Mouse (Mus musculus): ENCODE results near the gene Cfap97d1. TPM values are rescaled to one million over a fixed set of nuclear protein-coding genes. Genes with fewer than 3 reads are reported as not detected.

The Cfap97d1 gene
- polyA plus RNA-seq, 1 experiment from 2014 or later: not detected

DNA sequence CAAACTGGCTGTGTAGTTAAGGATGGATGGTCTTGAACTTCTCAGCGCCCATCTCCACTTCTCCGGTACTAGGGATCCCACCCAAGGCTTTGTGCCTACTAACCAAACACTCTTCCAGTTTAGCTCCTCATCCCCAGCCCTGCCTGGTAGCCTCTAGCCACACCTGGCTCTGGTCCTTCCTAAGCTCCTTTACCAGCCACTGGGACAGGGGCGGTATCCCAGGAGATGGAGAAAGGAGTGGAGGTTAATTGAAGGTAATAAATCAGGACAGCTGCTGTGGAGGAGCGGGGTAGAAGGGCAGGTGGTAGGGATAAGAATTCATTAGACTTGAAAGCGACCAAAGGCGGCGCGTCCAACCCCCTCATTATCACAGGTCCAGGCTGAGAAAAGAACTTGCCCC is 19.4 kb upstream of the Cfap97d1 start:
- no peaks in the 10 kb centered on the region for H3K9me3 ChIP-seq
- peaks cover 90% of the 10 kb centered on the region for H3K27me3 ChIP-seq (ENCODE audit: poor library complexity, severe bottlenecking)
- no peaks in the 10 kb centered on the region for H3K36me3 ChIP-seq (replicated peaks)
- peaks cover 68% of the 10 kb centered on the region for H3K4me1 ChIP-seq
- WGBS: 5% methylated on average over 8 of the region's 8 CpGs
- H3K4me3 ChIP-seq: peak overlapping the region; percentile 69
- H3K27ac ChIP-seq: no peak overlapping the region
- DNase-seq (ENCODE audit: extremely low spot score, low spot score): no peak

GRCm38 (mm10) chr11:101965553-101965952 is 18.5 kb upstream of the Cfap97d1 start:
- Histone ChIP-seq H3K9me3 (no peaks in the 10 kb centered on the region), H3K4me3 (no peak overlapping the region), H3K27ac (0 out of 2 replicates have a peak overlapping the region, but pooled peaks have one; percentile 15), H3K4me1 (peaks cover 68% of the 10 kb centered on the region), H3K27me3 (ENCODE audit: poor library complexity, severe bottlenecking) (peaks cover 81% of the 10 kb centered on the region), H3K36me3 (replicated peaks) (no peaks in the 10 kb centered on the region)
- WGBS: 6% methylated on average over 2 of the region's 2 CpGs
- no peak for DNase-seq (ENCODE audit: extremely low spot score, low spot score)

DNA sequence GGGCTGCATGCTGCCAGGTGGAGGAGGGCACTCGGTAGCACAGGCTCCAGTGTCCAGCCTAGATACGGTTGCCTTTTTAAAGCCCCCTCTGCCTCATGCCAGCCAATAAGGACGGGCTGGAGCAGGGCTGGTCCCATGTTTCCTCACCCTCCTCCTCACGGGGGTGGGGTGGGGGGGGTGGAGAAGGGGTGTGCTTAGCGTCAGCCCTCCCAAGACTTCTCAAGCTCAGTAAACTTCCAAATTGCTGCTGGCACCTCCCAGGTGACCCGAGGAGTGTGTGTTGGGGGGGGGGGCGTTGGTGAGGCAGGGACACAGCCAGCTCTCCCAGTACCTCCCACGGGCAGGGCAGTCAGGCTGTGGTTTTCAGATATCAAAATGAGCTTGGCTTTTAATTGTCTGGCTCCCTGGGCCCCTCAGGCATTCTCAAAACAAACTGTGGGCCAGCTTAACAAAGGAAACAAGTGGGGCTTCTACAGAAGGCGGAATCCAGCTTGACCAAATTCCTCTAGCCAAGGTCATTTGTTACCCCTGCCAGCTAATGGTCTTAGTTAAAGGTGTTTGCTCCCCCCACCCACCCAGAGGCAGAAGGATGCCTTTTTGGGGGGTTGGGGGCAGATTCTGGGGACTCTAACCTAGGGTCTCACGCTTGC is 17.0 kb upstream of the Cfap97d1 start, which contains the start of gene Sost:
Sost (minus strand) TSS at position 51 of the 650 bp plus-strand sequence.
- Histone ChIP-seq H3K27ac (peak within 1 kb of the TSS; percentile 15), H3K9me3 (no peaks in the 10 kb centered on the region), H3K27me3 (ENCODE audit: poor library complexity, severe bottlenecking) (peaks cover 66% of the 10 kb centered on the region), H3K4me3 (no peak within 1 kb of the TSS; the same call in 1 of the 2 replicates), H3K4me1 (peaks cover 66% of the 10 kb centered on the region), H3K36me3 (replicated peaks) (no peaks in the 10 kb centered on the region)
- 23% methylated on average over 10 of the region's 10 CpGs for WGBS
- no peak for DNase-seq (ENCODE audit: extremely low spot score, low spot score)

- Histone ChIP-seq H3K4me3 (peak overlapping the region; percentile 14; the same call in 1 of the 2 replicates), H3K27ac (peak overlapping the region; percentile 51), H3K4me1 (peaks cover 55% of the 10 kb centered on the region), H3K9me3 (no peaks in the 10 kb centered on the region), H3K27me3 (ENCODE audit: poor library complexity, severe bottlenecking) (peaks cover 54% of the 10 kb centered on the region), H3K36me3 (replicated peaks) (no peaks in the 10 kb centered on the region)
- 11% methylated on average over 7 of the region's 7 CpGs for WGBS
- no peak for DNase-seq (ENCODE audit: extremely low spot score, low spot score)
Observed at GRCm38 (mm10) chr11:101968311-101968710, 15.8 kb upstream of the Cfap97d1 start.

- Histone ChIP-seq H3K36me3 (replicated peaks) (no peaks in the 10 kb centered on the region), H3K9me3 (no peaks in the 10 kb centered on the region), H3K4me3 (peak overlapping the region; percentile 14; the same call in 1 of the 2 replicates), H3K27me3 (ENCODE audit: poor library complexity, severe bottlenecking) (peaks cover 49% of the 10 kb centered on the region), H3K4me1 (peaks cover 50% of the 10 kb centered on the region), H3K27ac (peak overlapping the region; percentile 51)
- peak; percentile 83 for DNase-seq (ENCODE audit: extremely low spot score, low spot score)
- 0% methylated on average over 5 of the region's 5 CpGs for WGBS
Observed at GRCm38 (mm10) chr11:101968791-101969190, 15.3 kb upstream of the Cfap97d1 start.

DNA sequence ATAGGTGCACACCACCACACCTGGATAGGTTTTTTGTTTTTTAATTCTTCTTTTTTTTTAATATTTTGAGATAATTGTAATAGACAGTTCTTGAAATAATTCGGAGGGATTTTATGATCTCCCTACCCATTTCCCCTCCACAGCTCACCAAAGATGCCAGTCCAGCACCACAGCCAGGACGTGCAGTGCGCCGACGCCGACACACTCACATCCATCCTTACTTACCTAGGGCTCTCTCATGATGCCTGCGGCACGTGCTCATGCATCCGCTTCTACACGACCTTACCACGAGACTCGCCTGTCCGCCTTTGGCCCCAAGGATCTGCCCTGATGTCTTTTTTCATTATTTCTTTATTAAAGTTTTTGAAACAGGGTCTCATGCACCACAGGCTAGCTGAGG is 14.2 kb upstream of the Cfap97d1 start:
- WGBS: 84% methylated on average over 13 of the region's 13 CpGs
- H3K27me3 ChIP-seq (ENCODE audit: poor library complexity, severe bottlenecking): peaks cover 39% of the 10 kb centered on the region
- DNase-seq (ENCODE audit: extremely low spot score, low spot score): no peak
- H3K4me1 ChIP-seq: peaks cover 46% of the 10 kb centered on the region
- peaks cover 7% of the 10 kb centered on the region for H3K36me3 ChIP-seq (replicated peaks)
- no peaks in the 10 kb centered on the region for H3K9me3 ChIP-seq
- no peak overlapping the region for H3K4me3 ChIP-seq
- no peak overlapping the region for H3K27ac ChIP-seq

DNA sequence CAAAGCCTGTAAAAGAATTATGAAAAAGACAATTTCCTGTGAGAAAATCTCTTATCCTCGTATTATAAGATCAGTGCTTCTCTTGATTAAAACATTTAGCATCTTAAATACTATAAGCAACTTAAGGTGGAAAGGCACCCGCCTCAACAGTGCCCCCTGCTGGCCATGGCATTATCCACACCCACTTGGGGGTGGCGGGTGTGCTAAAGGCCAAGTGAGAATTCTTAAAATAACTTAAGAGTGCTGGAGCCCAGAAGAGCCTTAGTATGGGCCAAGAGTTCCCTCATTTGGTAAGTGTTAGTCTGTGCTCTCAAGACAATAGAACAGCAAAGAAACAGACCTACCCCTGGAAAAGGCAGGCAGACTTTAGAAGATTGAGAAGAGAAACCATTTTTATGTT is 12.7 kb upstream of the Cfap97d1 start:
- H3K9me3 ChIP-seq: no peaks in the 10 kb centered on the region
- no peak for DNase-seq (ENCODE audit: extremely low spot score, low spot score)
- 45% methylated on average over 3 of the region's 3 CpGs for WGBS

DNA sequence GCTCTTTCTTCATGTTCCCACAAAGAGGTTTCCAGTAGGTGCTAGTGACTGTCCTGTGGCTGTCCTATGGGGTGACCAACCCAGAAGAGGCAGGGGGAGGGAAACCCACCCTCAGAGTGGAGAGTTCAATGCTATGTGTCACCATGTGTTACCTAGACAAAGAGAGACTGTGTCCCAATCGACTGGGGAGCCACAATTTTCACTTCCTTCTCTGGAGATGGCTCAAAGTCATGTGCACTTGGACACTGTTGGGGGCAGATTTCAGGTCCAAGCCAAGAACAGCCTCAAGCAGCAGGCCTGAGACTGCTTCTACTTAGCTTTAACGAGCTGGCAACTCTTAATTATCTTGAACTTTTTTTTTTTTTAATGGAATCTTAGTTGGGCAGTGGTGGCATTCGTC is 12.0 kb upstream of the Cfap97d1 start:
- Histone ChIP-seq H3K27me3 (ENCODE audit: poor library complexity, severe bottlenecking) (peaks cover 16% of the 10 kb centered on the region), H3K27ac (no peak overlapping the region), H3K36me3 (replicated peaks) (peaks cover 16% of the 10 kb centered on the region), H3K4me3 (no peak overlapping the region), H3K4me1 (peaks cover 23% of the 10 kb centered on the region), H3K9me3 (no peaks in the 10 kb centered on the region)
- WGBS: 84% methylated on average over 3 of the region's 3 CpGs
- DNase-seq (ENCODE audit: extremely low spot score, low spot score): no peak

More for the DNA sequence above, 12.7 kb upstream of the Cfap97d1 start:
- H3K4me3 ChIP-seq: no peak overlapping the region
- no peak overlapping the region for H3K27ac ChIP-seq
- peaks cover 30% of the 10 kb centered on the region for H3K4me1 ChIP-seq
- peaks cover 23% of the 10 kb centered on the region for H3K27me3 ChIP-seq (ENCODE audit: poor library complexity, severe bottlenecking)
- H3K36me3 ChIP-seq (replicated peaks): peaks cover 9% of the 10 kb centered on the region

DNA sequence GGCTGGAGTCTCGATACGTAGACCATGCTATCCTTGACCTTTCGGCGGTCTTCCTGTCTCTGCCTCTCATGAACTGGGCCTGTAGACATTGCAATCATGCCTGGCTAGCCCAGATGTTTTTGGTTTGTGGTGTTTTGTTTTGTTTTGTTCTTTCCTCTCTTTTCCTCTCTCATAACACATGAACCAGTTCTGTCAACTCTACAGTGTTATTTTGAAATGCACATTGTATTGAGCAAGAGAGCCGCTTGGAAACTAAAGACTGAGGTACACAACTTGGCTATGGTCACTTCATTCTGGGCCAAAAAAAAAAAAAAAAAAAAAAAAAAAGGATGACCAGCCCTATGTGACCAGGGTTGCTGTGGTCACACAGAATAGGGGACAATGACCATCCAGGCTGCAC is 11.4 kb upstream of the Cfap97d1 start:
- no peak for DNase-seq (ENCODE audit: extremely low spot score, low spot score)
- 95% methylated on average over 5 of the region's 5 CpGs for WGBS

DNA sequence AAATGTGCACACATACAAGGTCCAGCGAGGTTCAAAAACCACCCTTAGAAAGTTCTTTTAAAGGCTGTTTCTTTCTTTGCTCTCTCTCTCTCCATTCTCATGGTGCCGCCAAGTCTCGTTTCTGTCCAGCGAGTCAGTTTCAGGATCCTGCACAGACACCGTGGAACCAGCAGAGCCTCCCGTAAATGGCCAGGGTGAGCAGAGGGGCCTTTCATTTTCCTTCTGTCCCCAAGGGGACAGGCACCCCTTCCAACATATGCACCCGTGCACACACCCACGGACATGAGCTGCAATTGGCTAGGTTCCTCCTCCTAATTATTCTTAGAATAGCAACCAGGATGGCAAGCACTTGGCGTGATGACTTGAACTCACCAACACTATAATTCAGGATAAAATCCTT is 10.6 kb upstream of the Cfap97d1 start:
- H3K27ac ChIP-seq: no peak overlapping the region
- H3K36me3 ChIP-seq (replicated peaks): peaks cover 16% of the 10 kb centered on the region
- 89% methylated on average over 9 of the region's 9 CpGs for WGBS
- no peaks in the 10 kb centered on the region for H3K9me3 ChIP-seq
- H3K4me1 ChIP-seq: peaks cover 22% of the 10 kb centered on the region
- no peak for DNase-seq (ENCODE audit: extremely low spot score, low spot score)
- peaks cover 2% of the 10 kb centered on the region for H3K27me3 ChIP-seq (ENCODE audit: poor library complexity, severe bottlenecking)
- no peak overlapping the region for H3K4me3 ChIP-seq

More for the DNA sequence above, 11.4 kb upstream of the Cfap97d1 start:
- Histone ChIP-seq H3K27ac (no peak overlapping the region), H3K36me3 (replicated peaks) (peaks cover 16% of the 10 kb centered on the region), H3K9me3 (no peaks in the 10 kb centered on the region), H3K27me3 (ENCODE audit: poor library complexity, severe bottlenecking) (peaks cover 10% of the 10 kb centered on the region), H3K4me3 (no peak overlapping the region), H3K4me1 (peaks cover 23% of the 10 kb centered on the region)

DNA sequence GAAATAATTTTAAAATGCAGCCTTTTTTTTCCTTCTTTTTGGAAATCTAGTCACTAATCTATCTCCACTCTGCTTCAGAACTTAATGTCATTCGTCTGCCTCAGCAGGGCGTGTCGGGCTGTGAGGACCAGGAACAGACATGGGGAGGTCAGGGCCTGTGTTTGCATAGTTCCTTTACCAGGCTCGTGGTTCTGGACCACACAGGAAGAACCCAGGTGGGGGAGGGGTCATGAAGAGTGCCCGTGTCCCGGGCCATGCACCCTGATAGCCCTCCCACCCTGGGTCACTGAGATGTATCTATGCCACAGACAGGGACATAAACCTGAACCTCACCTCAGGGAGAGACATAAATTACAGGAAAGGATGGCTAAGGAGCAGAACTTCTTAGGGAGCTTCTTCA is 9.9 kb upstream of the Cfap97d1 start:
- Histone ChIP-seq H3K27me3 (ENCODE audit: poor library complexity, severe bottlenecking) (no peaks in the 10 kb centered on the region), H3K9me3 (no peaks in the 10 kb centered on the region), H3K27ac (no peak overlapping the region), H3K4me3 (no peak overlapping the region), H3K4me1 (peaks cover 19% of the 10 kb centered on the region), H3K36me3 (replicated peaks) (peaks cover 16% of the 10 kb centered on the region)
- no peak for DNase-seq (ENCODE audit: extremely low spot score, low spot score)
- 71% methylated on average over 6 of the region's 6 CpGs for WGBS

GRCm38 (mm10) chr11:101974923-101975322 is 9.2 kb upstream of the Cfap97d1 start:
- DNase-seq (ENCODE audit: extremely low spot score, low spot score): no peak
- Histone ChIP-seq H3K36me3 (replicated peaks) (peaks cover 18% of the 10 kb centered on the region), H3K4me1 (peaks cover 19% of the 10 kb centered on the region), H3K4me3 (no peak overlapping the region), H3K9me3 (no peaks in the 10 kb centered on the region), H3K27me3 (ENCODE audit: poor library complexity, severe bottlenecking) (no peaks in the 10 kb centered on the region), H3K27ac (no peak overlapping the region)
- 59% methylated on average over 9 of the region's 9 CpGs for WGBS

DNA sequence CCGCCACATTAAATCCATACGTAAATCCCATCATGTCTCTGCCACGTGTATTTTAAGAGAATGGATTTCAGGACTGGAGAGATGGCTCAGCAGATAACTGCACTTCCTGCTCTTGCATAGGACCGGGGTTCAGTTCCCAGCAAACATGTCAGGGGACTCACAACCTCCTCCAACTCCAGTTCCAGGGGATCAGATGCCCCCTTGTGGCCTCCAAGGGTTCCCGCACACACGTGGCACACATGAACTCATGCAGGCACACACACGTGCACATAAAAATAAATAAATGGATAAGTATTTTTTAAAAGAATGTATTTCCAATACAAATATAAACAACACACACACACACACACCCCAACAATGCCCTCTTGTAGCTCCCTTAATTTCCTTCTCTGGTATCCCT is 7.1 kb upstream of the Cfap97d1 start:
- Histone ChIP-seq H3K27ac (no peak overlapping the region), H3K27me3 (ENCODE audit: poor library complexity, severe bottlenecking) (no peaks in the 10 kb centered on the region), H3K36me3 (replicated peaks) (peaks cover 28% of the 10 kb centered on the region), H3K4me3 (no peak overlapping the region), H3K4me1 (peaks cover 29% of the 10 kb centered on the region), H3K9me3 (no peaks in the 10 kb centered on the region)
- DNase-seq (ENCODE audit: extremely low spot score, low spot score): no peak
- 96% methylated on average over 7 of the region's 7 CpGs for WGBS
